Mouse (Mus musculus) testis, adult 2 months (tissue): ENCODE results near the gene Slc16a2.

ENCODE experiments used
- CTCF ChIP-seq: fragments of 200-500 bp; IDR thresholded peaks from 2 replicates; pipeline ENCODE4 v1.5.1; 2012; ENCODE audit warnings: low read depth, mild to moderate bottlenecking, inconsistent platforms, low read length, moderate library complexity; ENCODE audit not compliant: control insufficient read depth, insufficient read depth, insufficient replicate concordance
- POLR2A ChIP-seq: fragments of 200-500 bp; IDR thresholded peaks from 2 replicates; pipeline ENCODE4 v1.6.1; 2012; ENCODE audit warnings: low read depth, mild to moderate bottlenecking, inconsistent platforms, low read length, moderate library complexity; ENCODE audit not compliant: control insufficient read depth

DNA sequence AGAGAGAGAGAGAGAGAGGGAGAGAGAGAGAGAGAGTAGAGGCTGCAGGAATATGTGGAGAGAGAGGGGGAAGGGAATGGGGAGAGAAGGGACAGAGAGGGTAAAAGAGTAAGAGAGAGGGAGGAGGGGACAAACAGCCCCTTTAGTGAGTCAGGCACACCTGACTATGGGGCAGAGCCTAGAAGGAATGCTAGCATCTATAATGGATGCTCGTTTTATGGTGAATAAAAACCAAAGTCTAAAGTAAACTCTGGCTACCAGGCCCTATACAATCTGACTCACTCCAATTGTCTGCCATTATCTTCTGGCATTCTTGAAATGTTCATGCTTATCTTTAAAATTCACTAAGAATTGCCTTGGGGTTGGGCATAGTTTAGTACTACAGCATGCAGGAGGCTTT, 169.7 kb downstream of the Slc16a2 start:
- no peak for TF ChIP-seq POLR2A
- TF ChIP-seq CTCF, result no peak
